Mouse (Mus musculus): ENCODE data around the gene 4931440F15Rik. TPM values are rescaled to one million over a fixed set of nuclear protein-coding genes. Genes with fewer than 3 reads are reported as not detected.

The 4931440F15Rik gene
- polyA plus RNA-seq, 1 experiment: 0.05 TPM

DNA sequence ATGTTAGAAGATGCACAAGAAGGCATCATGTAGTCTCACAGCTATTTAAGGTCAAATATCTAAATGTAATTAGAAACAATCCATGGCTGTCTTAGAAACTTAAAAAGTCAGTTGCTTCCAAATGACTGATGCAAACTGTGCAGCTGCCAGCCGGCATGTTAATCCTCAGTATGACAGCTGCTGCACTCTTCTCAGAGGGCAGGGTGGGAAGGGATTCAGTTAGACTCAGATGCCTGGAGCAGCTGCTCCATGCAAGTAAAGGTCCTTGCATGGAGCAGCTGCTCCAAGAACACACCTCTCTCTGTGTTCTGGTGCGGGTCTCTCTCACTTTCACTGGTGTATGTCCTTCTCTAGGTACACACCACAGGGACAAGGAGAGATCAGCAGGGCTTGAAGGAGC, 51.2 kb downstream of the 4931440F15Rik start:
- WGBS: 78% methylated on average over 2 of the region's 2 CpGs
- no peak overlapping the region for H3K4me3 ChIP-seq (ENCODE audit: insufficient read depth, low read depth, low read length)
- H3K36me3 ChIP-seq (ENCODE audit: control insufficient read depth, insufficient read depth, low read length): no peaks in the 10 kb centered on the region
- no peak for DNase-seq
- no peak overlapping the region for H3K27ac ChIP-seq (ENCODE audit: insufficient read depth, low read depth, low read length)
- H3K27me3 ChIP-seq (replicated peaks; ENCODE audit: control insufficient read depth, insufficient read depth, low read length): no peaks in the 10 kb centered on the region
- TF ChIP-seq POLR2A (IDR thresholded peaks at IDR 0.05; ENCODE audit: low read depth, low read length): no peak
- TF ChIP-seq CTCF (conservative IDR thresholded peaks at IDR 0.05; ENCODE audit: insufficient read depth, insufficient read length, low read depth, low read length): no peak
- no peaks in the 10 kb centered on the region for H3K4me1 ChIP-seq (ENCODE audit: control insufficient read depth, insufficient read depth, low read length)

Other genes starting within 250 kb of the 4931440F15Rik start
- 56.1 and 72.2 TPM in 2 replicates for gene Rtn4, start 132.7 kb downstream of the 4931440F15Rik start, polyA plus RNA-seq (2012; rRNA removed)
- gene Eml6, start 200.4 kb upstream of the 4931440F15Rik start, polyA plus RNA-seq (2012; rRNA removed): 2.5 and 3.4 TPM in 2 replicates

All from kidney, adult 2 months (tissue).